Mouse (Mus musculus): ENCODE measurements around the gene Slc6a21.

DNA sequence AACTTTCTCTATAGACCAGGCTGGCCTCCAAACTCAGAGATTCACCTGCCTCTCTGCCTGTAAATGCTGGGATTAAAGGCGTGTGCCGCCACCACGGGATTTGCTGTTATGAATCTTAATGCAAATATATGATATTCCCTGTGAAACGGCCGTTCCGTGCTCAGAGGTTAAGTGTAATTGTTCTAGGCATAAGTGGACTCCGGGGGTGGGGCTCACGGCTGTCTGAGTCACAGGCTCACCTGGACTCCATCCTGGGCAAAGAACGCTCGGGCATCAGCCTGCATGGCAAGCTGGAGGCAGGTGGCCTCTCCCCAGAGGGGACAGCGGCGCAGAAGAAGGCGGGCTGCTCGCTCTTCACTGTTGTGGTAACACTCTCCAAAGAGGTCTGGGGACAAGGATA lies 39.2 kb downstream of the Slc6a21 start:
- TF ChIP-seq CTCF (IDR thresholded peaks at IDR 0.05; ENCODE audit: extremely low read depth, insufficient read depth, low read length): no peak
- TF ChIP-seq POLR2A (IDR thresholded peaks at IDR 0.05; ENCODE audit: extremely low read depth, insufficient read depth, low read length): no peak

All from cortical plate, adult 2 months (tissue).